Mouse (Mus musculus): ENCODE measurements around the gene 4930564D02Rik.

4930564D02Rik gene

DNA sequence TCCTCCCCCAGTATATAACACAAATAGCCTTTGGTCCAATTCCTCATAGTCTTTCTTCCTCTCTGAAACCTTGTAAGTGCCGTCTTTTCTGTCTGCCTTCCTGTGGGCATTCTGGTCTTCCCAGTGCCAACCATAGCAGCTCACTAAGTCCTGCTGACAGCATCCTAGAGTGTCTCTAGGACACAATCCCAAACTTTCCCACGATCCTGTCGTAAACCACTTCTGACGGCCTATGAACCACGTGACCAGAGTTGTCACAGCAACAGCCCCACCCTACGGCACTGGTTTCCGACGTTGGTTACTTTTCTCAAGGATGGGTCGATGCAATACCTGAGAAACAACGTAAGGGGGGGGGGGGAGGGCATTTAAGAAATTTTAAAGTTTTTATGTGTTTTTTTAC, at the start of gene 4930564D02Rik:
TSS of gene 4930564D02Rik (plus strand) at position 301 of the 400 bp plus-strand sequence.
- CTCF ChIA-PET: interaction anchor here (0.7 kb wide), 2 partner anchors 22 to 27 kb away, joined by 4 to 6 read pairs; no protein-coding TSS in a partner anchor

DNA sequence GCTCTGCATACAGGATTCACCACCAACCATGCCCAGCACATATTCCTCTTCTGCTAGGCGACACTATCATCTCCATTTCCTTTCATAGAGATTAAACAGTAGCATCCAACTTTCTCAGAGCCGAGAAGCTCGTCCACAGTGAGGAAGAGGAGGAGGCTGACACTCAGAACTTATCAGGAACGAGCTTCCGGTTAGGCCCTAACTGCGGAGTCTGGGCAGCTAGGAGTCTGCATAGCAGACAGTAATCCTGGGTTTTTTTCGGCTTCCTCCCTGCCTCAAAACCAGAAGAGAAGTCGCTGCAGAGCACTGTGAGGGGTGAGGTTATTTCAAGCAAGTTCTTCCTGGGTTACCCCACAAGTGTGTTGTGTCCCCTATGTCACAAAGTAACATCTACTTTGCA, 49.3 kb upstream of the 4930564D02Rik start:
- CTCF ChIA-PET: no interaction called here

DNA sequence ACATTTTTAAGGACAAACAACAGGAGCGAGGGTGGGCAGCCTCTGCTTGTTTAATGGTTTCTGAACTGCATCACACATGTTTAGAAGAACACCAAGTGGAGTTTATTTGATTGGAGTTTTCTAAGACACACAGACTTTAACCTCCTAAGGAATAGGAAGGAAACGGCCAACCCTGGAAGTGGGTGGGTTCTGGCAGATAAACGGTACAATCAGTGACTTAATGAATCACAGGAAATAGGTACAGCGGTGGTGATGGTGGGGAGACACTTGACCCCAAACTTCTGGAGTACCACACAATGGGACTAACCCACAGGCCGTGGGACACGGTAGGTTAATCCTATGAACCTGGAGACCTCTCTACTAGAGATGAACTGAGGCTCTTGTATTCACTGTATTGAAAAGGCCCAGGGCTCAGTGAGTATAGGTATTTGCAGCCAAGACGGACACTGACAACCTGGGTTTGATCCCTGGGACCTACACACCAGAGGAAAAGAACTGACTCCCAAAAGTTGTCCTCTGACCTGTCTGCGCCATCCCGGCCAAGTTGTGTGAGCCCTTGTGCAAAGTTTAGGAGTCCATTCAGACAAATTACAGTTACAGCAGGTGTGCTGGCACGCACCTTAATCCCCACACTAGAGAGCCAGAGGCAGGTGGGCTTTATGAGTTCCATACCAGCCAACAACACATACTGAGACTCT, 48.4 kb upstream of the 4930564D02Rik start:
- CTCF ChIA-PET: no interaction called here

DNA sequence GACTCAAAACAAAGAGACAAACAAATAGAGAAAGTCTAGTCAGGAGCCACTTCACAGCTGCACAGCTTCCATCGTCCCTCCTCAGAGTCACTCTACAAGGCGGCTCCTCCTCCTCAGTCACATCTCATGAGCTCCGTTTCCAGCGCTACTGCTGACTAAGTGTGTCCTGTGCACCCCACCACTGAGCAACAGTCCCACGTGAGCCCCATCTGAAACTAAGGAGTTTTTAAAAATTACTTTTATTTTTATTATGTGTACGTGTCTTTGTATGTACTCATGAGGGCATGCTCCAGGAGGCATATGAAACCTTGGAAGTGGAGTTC, 47.9 kb upstream of the 4930564D02Rik start:
- CTCF ChIA-PET: no interaction called here

DNA sequence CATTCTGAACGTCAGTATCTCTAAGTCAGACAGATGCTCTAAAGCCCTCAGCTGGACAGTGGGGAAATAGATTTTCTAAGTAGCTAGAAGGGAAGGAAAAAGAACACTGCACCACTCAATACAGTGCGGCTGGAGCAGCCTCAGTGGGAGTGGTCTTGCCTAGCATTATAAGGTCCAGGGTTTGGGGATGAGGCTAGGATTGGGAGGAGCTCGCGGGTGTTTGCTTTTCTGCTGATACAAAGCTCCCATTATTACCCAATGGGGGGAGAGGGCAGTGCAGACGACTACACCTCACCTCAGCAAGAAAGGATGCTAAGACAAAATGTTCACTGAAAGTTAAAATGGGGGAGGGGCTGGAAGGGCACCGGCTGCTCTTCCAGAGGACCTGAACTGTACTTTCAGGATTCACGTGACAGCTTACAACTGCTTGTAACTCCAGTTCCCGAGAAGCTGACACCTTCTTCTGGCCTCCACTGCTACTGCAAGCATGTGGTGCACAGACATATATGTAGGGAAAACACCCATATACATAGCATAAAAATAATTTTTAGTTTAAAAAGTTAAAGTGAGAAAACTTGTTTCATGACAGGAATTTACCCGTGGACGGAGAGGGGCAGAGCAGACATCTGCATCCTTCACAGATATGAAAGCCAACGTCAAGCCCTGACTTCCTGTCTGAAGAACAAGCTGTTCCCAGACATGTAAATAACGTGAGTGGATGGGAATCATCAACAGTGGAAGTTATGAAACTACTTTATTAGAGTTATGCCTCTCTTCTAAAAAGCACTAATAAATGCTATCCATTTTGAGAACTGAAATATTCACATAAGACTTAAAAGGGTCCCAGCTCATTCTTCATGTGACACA, 46.6 kb upstream of the 4930564D02Rik start:
- CTCF ChIA-PET: interaction anchor here (0.7 kb wide), 1 partner anchor 80 kb away, joined by 6 read pairs; no protein-coding TSS in a partner anchor

DNA sequence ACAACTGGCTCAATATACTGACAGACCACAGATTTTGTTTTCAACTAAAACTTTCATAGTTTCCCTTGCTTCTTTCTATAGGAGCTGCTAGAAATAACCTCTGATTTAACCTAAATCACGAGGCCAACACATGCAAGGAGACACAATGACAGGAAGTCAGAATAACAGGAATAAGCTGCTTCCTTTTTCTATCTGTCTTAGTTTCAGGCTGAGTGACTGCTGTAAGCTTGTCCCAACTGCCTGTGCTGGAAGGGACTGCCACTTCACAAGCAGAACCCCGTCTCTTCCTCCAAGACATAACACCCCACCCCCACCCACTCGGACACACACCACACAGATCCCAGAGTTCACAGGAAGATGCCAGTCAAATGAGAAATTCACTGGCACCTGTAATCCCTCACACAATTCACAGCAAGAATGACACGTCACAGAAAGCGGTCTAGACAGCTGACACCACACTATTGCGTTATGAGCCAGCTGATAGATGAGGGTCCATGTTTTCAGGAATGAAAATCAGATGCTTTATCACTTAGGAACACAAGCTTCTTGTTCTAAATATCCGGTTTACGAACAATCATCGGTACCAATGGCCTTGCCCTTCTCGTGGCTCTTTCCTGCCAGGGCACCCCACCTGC, 43.2 kb upstream of the 4930564D02Rik start:
- CTCF ChIA-PET: no interaction called here

DNA sequence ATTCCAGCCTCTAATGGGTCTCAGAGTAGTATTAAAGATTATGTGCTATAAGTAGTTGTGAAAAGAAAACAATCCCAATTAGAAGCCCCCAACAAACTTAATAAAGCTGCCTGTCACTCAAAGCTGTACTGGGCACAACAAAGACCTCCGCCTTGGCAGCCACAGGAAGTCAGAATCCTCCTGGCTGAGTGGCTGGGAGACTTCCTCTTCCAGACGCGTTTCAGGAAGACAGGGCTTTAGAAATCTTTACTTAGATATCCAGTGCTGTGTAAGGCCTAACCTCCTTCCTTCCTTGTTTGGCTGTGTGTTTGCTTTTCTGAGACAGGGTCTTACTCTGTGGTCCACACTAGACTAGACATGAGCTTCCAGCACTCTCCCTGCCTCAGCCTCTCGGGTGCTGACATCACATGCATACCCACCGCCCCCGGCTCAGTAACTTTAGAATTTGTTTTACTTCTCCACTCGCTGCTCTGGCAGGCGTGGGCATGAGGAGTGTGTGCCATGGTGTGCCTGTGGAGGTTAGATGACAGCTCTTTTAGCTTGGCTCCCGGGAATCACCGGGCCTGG, 30.3 kb upstream of the 4930564D02Rik start:
- CTCF ChIA-PET: no interaction called here

DNA sequence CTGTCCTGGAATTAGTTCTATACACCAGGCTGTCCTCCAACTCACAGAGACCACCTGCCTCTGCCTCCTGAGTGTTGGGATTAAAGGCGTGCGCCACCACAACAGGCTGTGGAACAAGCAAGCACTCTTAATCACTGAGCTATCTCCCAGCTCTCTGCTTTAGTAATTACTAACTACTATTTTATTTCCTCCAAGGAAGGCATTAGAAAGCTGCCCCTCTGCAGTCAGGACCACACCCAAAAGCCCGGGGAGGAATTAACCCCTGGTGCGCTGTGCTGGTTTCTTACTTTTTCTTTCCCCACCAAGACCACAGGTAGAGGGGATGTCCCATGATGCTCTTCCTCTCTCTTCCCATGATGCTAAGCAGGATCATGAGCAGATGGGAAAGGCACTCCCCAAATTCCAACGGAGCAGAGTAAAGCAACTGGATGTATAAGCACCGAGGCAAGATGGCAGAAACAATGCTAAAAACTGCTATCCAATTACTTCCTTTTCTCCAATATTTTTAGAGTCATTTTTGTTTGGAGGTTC, 29.3 kb upstream of the 4930564D02Rik start:
- CTCF ChIA-PET: no interaction called here

DNA sequence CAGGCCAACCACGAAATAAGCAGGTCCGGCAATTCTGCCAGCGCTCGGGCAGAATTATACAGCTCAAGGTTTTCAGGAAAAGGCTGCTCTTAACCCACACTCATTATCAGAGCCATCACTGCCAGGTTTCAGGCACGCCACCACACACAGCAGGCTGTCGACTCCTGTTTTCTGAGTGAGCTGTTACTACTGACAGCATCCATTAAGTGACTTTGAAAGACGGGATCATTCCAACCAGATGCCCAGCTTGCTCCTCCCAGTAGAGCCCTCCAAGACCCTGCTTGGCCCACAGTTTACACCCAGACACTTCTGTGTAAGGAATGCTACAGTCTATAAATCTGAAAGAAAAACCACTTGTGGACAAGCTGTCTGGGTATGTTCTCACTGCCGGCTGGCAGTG, 26.6 kb upstream of the 4930564D02Rik start:
- CTCF ChIA-PET: no interaction called here

DNA sequence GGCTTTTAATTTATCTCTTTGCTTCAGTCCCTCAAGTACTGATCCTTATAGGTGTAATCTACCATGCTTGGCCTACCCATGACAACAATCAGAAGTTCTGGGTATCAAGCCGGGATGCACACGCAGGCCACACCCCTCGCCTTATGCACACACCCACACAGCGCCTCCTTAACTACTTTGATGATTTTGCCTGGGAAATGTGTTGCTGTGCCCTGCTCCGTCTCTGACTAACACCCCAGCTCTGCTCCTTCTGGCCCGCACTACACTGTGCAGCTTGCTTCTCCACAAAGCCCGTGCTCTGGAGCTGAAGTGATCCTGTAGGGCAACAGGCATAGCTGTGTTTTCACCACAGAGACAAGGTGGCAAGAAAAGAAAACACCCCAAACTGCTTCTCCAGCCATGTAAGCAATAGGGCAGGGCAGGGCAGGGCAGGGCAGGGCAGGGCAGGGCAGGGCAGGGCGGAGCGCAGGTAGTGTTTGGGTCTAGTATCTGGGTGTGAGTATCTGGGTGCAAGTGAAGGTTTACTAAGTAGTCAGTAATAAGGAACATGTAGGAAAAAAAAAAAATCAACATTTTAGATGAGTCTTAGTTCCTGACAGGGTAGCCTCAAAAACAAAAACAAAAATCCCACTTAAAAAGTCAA, 25.5 kb upstream of the 4930564D02Rik start:
- CTCF ChIA-PET: no interaction called here

DNA sequence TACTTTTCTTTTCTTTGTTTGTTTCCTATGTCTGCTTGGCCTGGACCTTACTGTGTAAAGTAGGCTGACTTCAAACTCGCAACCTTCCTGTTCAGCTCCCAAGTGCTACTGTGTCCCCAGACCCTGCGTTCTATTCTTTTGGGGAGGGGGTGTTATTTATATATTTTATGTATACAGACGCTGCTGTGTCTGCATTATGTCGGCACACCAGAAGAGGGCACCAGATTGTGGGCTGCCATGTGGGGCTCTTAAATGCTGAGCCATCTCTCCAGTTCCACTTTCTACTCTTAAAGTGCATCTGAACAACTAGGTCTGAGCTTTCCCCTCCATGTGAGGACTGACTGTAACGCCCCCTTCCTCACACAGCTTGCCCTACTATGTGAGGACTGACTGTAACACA, 22.9 kb upstream of the 4930564D02Rik start:
- CTCF ChIA-PET: interaction anchor here (0.6 kb wide), 1 partner anchor 1769 kb away, joined by 5 read pairs; no protein-coding TSS in a partner anchor

DNA sequence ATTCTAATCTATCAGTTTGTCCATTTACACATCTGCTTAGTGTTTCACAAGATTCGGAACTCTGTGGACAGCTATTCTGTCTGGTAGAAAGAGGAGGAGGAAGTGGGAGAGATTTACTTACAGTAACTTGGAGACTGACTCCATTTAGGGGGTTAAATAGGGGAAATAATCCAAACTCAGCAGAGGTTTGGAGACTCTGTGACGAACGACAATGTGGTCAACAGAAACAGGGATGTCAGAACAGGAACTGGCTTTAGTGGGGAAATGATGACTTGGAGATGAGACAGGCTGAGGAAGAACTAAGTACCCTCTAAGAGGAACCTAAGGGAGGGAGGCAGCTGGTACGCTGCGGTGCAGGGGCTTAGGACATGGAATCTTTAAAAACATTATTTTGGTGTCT, 19.8 kb upstream of the 4930564D02Rik start:
- CTCF ChIA-PET: interaction anchor here (0.7 kb wide), 1 partner anchor 1309 kb away, joined by 6 read pairs; the partner anchor contains the start of gene Olfml3

DNA sequence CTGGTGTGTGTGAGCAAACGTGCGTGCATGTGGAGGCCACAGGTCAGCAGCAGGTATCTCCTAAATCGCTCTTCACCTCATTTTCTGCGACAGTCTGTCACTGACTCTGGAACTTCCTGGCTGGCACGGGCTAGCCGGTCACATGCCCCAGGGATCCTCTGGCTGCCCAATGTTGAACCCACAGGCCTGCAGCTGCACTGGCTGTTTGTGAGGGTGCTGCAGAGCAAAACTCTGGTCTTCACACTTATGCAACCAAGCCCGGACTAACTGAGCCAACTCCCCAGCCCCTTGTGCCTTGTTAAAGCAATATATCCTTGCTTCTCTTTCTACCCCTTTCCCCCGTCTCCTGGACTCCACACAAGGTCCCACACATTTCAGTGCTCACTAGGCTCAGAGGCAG, 19.0 kb upstream of the 4930564D02Rik start:
- CTCF ChIA-PET: interaction anchor here (0.6 to 0.7 kb wide), 2 partner anchors 1310 kb away, joined by 4 to 6 read pairs; partner anchors contain the start of gene Olfml3

DNA sequence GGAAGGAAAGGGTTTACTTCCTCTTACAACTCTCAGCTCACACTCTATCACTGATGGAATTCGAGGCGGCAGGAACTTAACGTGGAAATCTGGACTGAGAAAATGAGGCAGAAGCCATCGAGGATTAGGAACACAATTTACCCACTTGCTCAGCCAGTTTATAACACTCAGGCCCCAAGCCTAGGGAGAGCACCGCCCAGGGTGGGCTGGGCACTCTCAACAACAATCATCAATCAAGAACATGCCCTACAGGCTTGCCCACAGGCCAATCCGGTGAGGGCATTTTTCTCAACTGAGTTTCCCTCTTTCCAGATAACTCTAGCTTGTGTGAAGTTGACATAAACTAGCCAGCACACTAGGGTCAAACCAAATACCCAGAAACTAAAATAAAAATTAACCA, 16.8 kb upstream of the 4930564D02Rik start:
- CTCF ChIA-PET: no interaction called here

DNA sequence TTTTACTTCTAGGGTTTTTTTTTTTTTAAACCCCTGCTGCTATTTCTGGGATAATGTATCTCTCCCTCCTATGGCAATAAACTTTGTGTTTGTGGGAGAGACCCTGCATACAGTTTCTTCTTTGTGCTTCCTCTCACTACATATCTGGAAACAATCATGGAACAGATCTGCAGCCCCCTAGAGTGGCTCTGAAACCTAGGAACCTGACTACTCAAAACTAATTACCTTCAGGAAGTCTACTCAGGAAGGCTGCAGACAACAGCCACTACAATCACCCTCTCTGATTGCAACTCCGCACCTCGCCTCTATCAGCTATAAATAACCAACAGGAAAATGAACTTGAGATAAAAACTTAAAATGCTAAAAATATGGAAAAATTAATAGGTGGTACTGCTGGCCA, 15.5 kb upstream of the 4930564D02Rik start:
- CTCF ChIA-PET: no interaction called here

DNA sequence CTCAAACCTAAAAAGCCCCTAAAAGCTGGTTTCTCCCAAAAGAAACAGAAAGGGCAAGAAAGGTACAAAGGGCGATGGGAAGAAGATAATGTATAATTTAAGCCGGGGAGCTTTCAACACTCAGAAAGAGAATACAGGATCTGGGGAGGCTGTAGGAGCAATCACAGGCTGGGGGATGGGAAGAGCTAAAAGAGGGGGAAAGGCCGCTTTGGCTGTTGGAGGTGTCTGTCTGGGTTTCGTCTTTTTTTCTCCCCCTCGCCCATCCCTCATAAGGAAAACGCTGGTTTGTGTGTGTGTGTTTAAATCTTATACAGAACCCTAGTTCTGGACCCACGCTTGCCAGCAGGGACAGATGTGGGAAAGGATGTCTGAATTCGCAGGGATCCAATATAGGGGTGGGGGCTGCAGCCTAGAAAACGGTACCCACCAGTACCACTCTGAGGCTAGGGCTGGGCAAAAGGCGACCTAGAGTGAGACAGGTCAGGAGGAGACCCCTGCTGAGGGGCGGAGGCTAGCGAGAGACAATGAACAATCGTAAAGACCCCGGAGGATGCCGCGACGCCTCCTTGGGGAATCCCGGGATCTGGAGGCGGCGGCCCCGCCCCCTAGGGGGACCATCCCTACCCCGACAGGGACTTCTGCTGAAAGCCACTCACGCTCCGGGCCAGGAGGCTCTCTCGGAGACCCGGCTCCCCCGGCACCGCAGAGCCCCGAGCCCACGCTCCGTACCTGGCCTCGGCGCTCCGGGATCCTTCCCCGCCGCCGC, 14.3 kb upstream of the 4930564D02Rik start:
- CTCF ChIA-PET: no interaction called here

DNA sequence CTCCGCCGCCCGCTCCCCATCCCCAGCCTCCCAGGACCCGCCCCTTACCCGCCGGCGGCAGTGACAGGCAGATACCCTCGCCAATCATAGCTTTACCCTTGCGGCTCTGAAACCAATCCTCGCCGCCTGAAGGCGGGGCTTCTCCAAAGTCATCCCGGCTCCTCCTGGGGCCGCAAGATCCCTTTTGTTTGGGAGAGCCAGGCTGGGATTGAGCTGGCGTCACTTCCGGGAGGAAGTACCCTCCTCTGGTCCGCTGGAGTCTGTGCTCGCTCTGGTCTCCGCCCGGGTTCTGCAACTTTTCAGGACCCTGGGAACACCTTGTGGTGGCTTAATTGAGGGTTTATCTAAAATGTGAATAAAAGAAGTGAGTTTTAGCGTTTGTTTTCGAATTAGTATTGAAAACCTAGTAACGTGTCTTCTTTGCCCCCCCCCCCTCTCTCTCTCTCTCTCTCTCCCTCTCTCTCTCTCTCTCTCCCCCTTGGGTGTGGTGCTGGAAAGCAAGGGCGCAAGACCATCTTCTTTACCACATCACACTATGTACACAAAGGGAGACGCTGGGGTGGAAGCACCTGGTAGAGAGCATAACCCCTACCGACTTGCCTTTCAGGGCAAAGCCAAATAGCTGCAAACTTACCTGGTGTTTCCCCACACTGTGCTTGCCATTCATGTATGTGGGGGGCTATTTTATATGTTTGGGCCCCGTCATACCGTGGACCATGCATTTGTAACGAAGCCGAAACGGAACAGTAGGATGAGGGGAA, 13.5 kb upstream of the 4930564D02Rik start, which contains the start of gene Cttnbp2nl:
TSS of gene Cttnbp2nl (minus strand) at position 210 of the 761 bp plus-strand sequence.
- CTCF ChIA-PET: no interaction called here

DNA sequence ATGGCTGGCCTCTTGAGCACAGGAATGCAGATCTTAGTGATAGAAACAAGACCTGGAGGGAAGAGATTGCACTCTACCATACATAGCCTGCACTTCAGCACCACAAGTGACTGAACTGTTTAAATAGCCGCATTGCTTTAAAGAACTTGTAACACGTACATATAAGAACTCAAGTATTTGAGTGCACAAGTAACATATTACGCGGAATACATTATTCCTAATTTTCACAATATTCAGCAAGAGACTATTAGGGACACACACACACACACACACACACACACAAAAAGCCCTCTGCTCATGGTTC, 13.0 kb upstream of the 4930564D02Rik start:
- CTCF ChIA-PET: no interaction called here

DNA sequence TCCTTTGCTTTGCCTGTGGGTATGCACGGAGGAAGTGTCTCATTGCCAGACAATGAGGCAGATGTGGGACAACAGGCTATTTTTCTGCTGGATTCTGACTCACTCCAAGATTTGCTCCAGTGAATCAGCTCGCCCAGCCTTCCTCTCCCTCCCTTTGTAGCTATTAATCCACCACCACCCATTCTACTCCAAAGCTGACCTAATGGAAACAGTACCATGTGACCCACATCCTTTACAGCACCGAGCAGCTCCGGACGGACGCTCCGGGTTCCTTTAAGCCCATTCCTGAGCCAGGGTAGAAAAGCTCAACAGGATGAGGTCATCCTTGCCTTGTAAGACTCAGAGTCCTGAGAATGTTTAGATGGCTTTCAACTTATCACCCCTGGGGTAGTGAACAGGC, 11.7 kb upstream of the 4930564D02Rik start:
- CTCF ChIA-PET: no interaction called here

DNA sequence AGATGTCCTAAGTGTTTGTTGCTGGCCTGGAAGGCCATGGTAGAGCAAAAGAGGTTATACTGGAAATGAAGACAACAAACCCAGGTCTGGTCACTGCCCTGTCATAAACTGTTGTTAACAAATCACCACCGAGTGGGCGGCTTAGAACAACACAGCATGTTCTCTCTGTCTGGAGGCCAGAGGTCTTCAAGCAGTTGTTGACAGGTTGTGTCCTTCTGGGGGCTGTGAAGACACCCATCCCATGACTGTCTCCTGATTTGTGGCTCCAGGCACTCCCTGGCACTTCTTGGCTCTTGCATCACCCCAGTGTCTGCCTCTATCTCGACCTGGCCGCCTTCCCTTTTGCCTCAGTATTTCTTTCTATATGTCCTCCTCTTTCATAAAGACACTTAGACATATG, 11.0 kb upstream of the 4930564D02Rik start:
- CTCF ChIA-PET: no interaction called here
